Mouse (Mus musculus): Measurements from ENCODE around the gene Btbd7. TPM values are rescaled to one million over a fixed set of nuclear protein-coding genes. Genes with fewer than 3 reads are reported as not detected.

Btbd7 gene
- polyA plus RNA-seq (2021; fragmentation: Nextera tagmentation), result 1.6 and 6.6 TPM in 2 replicates
- long read RNA-seq, experiment 1, partial matches to known transcripts, result 4 of 15 reads
- long read RNA-seq, experiment 1, other reads (novel, unspliced or antisense), result 11 of 15 reads
- long read RNA-seq, experiment 2, partial matches to known transcripts, result 0 of 7 reads
- long read RNA-seq, experiment 2, other reads (novel, unspliced or antisense), result 7 of 7 reads

DNA sequence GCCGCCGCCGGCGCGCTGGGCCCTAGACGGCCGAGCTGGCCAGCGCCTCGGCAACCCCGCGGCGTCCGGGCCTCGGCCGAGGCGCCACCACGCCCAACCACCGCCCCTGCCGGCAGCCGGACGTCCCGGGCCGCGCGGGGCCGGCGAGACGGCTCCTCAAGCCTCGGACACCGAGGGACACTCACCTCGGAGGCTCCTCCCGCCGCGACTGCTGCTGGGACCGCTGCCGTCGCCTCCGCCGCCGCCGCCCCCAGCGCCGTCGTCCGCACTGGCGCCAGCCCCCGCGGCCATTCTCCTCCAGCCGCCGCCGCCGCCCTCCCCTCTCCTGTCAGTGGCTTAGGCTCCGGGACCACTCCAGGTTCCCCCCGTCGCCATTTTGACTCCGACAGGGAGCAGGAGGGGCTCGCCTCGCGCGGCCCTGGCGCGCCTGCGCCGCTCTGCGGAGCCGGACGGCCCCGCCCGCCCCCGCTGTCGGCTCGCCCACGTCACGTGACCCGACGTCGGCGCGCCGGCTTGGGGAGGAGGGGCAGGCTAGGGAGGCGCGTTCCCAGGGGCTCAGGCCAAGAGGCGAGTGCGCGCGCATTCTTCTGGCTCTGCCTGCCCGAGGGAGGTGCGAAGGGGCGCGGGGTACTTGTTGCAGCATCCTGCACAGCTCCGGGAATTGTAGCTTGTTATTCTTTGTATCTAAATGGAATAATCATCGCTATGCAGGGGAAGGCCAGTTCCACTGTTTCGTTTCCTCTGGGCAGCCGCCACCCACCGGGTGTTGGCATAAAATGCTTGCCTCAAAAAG is at the start of gene Btbd7:
Btbd7 (minus strand) TSS at position 441 of the 793 bp plus-strand sequence.

GRCm38 (mm10) chr12:102899091-102899490 is 20.8 kb upstream of the Btbd7 start, which contains the start of gene Cox8c:
TSS of gene Cox8c (plus strand) at chr12:102899316.

GRCm38 (mm10) chr12:102758403-102758756 is 119.9 kb downstream of the Btbd7 start, which contains the start of gene Gm20604:
TSS of gene Gm20604 (minus strand) at chr12:102758672.

GRCm38 (mm10) chr12:102757689-102758402 is 120.4 kb downstream of the Btbd7 start, which contains the start of the genes Gm28051, Gon7 and Ubr7:
TSS of gene Gm28051 (minus strand) at chr12:102757765.
TSS of gene Gon7 (minus strand) at chr12:102757803.
TSS of gene Ubr7 (plus strand) at chr12:102757967.

GRCm38 (mm10) chr12:102743589-102744574 is 134.4 kb downstream of the Btbd7 start, which contains the start of the genes Moap1 and Tmem251:
TSS of gene Moap1 (minus strand) at chr12:102743661.
TSS of gene Tmem251 (plus strand) at chr12:102743762.

Other genes starting within 250 kb of the Btbd7 start
- 32.2 and 33.5 TPM in 2 replicates for gene Itpk1, start 173.5 kb downstream of the Btbd7 start, polyA plus RNA-seq (2021; fragmentation: Nextera tagmentation)
- 42.5 and 55.0 TPM in 2 replicates for gene Moap1, start 134.8 kb downstream of the Btbd7 start, polyA plus RNA-seq (2021; fragmentation: Nextera tagmentation)
- 3.7 and 7.1 TPM in 2 replicates for gene Tmem251, start 134.7 kb downstream of the Btbd7 start, polyA plus RNA-seq (2021; fragmentation: Nextera tagmentation)
- gene Gm28051, start 120.7 kb downstream of the Btbd7 start, polyA plus RNA-seq (2021; fragmentation: Nextera tagmentation), result not detected in 2 replicates
- gene Gon7, start 120.7 kb downstream of the Btbd7 start, polyA plus RNA-seq (2021; fragmentation: Nextera tagmentation), result 26.5 and 29.7 TPM in 2 replicates
- 22.8 and 24.7 TPM in 2 replicates for gene Ubr7, start 120.5 kb downstream of the Btbd7 start, polyA plus RNA-seq (2021; fragmentation: Nextera tagmentation)
- 25.6 and 25.9 TPM in 2 replicates for gene Gm20604, start 119.8 kb downstream of the Btbd7 start, polyA plus RNA-seq (2021; fragmentation: Nextera tagmentation)
- not detected in 2 replicates for gene Cox8c, start 20.8 kb upstream of the Btbd7 start, polyA plus RNA-seq (2021; fragmentation: Nextera tagmentation)
- gene Unc79, start 70.4 kb upstream of the Btbd7 start, polyA plus RNA-seq (2021; fragmentation: Nextera tagmentation), result 3.8 and 4.4 TPM in 2 replicates

Data from left cerebral cortex, adult 6 months (tissue).